Mouse (Mus musculus): ENCODE data around the gene Cacna2d2. TPM values are rescaled to one million over a fixed set of nuclear protein-coding genes. Genes with fewer than 3 reads are reported as not detected.
A peak's percentile ranks its signal among the peaks of the same experiment; 100 is the strongest.

Cacna2d2 gene
- polyA plus RNA-seq, 1 experiment from 2014 or later = 0.56 TPM

DNA sequence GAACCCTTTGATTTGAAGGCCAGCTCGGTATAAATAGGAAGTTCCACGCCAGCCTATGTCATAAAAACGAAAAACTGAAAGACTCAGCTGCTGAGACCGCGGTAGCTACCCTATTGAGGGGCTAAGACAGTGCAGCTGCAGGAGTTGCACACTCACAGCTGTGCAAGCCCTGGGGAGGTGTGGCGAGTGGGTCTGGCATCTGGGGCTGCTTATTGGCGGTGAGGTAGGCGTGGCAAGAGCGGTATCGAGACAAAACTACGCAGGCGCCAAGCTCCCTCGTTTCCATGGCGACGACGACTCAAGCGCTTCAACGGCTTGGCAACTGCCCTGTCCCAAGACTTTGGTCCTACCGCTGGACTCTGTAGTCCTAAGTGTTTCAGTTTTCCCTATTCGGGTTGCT lies 147.6 kb downstream of the Cacna2d2 start, which contains the start of gene Zmynd10:
Gene Zmynd10 (plus strand): TSS at position 273 of the 400 bp plus-strand sequence.
- peak within 1 kb of the TSS; percentile 60 for H3K4me2 ChIP-seq (replicated peaks)
- H3K9me3 ChIP-seq = no peaks in the 10 kb centered on the region
- WGBS = 2% methylated on average over 20 of the region's 20 CpGs
- peak; percentile 71 for ATAC-seq (ENCODE audit: low FRiP score, low read depth)
- peak within 1 kb of the TSS; percentile 73 for H3K27ac ChIP-seq
- 0 out of 2 replicates have a peak, but pooled peaks cover 3% of the 10 kb centered on the region for H3K27me3 ChIP-seq
- peak within 1 kb of the TSS; percentile 21; the same call in 1 of the 2 replicates for H3K9ac ChIP-seq
- peaks cover 22% of the 10 kb centered on the region for H3K36me3 ChIP-seq
- peak within 1 kb of the TSS; percentile 22 for H3K4me3 ChIP-seq
- peaks cover 51% of the 10 kb centered on the region for H3K4me1 ChIP-seq

DNA sequence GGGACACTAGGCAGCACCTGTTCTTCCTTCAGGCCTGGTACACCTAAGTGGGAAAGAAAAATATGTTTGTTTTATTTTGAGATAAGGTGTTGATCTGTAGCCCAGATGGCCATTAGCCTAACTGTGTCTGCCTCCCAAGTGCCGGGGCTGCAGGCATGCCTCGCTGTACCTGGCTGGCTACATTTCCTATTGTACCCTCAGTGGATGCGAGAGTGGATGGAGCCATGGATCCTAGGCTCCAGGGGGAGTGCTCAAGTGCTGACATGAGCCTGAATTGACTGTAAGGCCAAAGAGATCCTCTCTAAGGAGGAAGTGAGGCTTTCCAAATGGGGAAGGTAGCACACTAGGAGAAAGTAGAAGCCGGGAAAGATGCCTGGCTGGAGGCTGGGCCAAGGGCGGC lies 148.5 kb downstream of the Cacna2d2 start:
- no peak for ATAC-seq (ENCODE audit: low FRiP score, low read depth)
- WGBS = 85% methylated on average over 5 of the region's 5 CpGs
- Histone ChIP-seq H3K27me3 (0 out of 2 replicates have a peak, but pooled peaks cover 3% of the 10 kb centered on the region), H3K4me3 (no peak overlapping the region), H3K9me3 (no peaks in the 10 kb centered on the region), H3K27ac (no peak overlapping the region), H3K4me2 (replicated peaks) (no peak overlapping the region), H3K36me3 (peaks cover 22% of the 10 kb centered on the region), H3K9ac (no peak overlapping the region), H3K4me1 (peaks cover 53% of the 10 kb centered on the region)

DNA sequence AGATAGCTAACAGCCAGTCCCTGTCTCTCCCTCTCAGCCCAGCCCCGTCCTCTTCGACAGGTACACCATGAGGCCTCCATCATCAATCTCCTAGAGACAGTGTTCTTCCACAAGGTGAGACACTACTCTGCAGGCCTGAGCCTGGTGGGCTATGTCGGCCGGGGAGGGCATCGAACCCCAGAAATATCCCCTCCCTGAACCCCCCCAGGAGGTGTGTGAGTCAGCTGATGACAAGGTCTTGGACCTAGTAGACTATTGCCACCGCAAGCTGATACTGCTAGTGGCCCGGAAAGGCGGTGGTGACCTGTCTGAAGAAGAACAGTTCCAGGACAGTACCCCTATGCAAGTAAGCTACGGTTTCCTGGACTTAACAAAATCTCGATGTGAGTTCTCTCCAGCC lies 149.4 kb downstream of the Cacna2d2 start:
- WGBS = 90% methylated on average over 10 of the region's 10 CpGs
- Histone ChIP-seq H3K9me3 (no peaks in the 10 kb centered on the region), H3K4me1 (peaks cover 60% of the 10 kb centered on the region), H3K36me3 (peaks cover 17% of the 10 kb centered on the region), H3K4me3 (no peak overlapping the region), H3K9ac (no peak overlapping the region), H3K27ac (no peak overlapping the region), H3K4me2 (replicated peaks) (no peak overlapping the region), H3K27me3 (0 out of 2 replicates have a peak, but pooled peaks cover 3% of the 10 kb centered on the region)
- ATAC-seq (ENCODE audit: low FRiP score, low read depth) = no peak

DNA sequence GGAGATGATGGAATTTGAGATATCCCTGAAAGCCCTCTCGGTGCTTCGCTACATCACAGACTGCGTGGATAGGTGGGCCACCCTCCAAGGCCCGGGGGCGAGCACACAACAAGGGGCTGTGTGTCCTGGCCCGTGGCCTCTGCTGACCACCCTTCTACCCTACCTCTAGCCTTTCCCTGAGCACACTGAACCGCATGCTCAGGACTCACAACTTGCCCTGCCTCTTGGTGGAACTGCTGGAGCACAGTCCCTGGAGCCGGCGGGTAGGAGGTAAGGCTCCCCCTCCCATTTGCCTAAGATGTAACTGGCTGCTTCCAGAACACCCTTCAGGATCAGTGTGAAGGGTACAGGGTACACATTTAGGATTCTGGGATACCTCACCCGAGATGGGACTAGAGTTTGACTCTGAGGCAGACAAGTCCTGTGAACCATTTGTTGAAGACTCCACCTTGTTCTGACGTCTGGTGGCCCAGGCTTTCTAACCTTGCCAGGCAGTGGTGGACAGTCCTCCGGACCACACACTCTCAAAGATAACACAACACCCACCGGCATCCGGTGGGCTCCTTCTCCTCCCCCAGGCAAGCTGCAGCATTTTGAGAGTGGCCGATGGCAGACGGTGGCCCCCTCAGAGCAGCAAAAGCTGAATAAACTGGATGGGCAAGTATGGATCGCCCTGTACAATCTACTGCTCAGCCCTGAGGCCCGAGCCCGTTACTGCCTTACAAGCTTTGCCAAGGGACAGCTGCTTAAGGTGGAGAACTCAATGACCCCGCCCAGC lies 150.1 kb downstream of the Cacna2d2 start:
- Histone ChIP-seq H3K9ac (no peak overlapping the region), H3K4me2 (replicated peaks) (no peak overlapping the region), H3K4me3 (no peak overlapping the region), H3K27me3 (0 out of 2 replicates have a peak, but pooled peaks cover 3% of the 10 kb centered on the region), H3K36me3 (peaks cover 10% of the 10 kb centered on the region), H3K4me1 (peaks cover 62% of the 10 kb centered on the region), H3K9me3 (no peaks in the 10 kb centered on the region), H3K27ac (no peak overlapping the region)
- WGBS = 85% methylated on average over 20 of the region's 20 CpGs
- ATAC-seq (ENCODE audit: low FRiP score, low read depth) = no peak

DNA sequence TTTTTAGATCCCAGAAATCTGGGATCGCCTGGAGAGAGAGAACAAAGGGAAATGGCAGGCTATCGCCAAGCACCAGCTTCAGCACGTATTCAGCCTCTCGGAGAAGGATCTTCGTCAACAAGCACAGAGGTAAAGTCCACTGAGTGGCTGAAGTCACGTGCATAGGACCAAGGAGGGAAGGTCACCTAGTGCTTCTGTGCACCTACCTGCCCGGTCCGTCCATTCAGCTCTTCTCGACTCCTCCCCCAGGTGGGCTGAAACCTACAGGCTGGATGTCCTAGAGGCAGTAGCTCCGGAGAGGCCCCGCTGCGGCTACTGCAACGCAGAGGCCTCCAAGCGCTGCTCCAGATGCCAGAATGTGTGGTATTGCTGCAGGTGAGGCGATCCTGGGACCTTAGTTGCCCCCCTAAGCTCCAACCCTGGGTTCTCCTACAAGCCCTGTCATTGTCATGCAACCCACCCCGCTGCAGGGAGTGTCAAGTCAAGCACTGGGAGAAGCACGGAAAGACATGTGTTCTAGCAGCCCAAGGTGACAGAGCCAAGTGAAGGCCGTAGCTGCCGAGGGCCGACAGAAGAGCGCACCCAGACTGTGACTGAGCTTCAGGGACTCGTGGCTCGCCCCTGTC lies 151.2 kb downstream of the Cacna2d2 start:
- Histone ChIP-seq H3K9ac (peak overlapping the region; percentile 86), H3K9me3 (no peaks in the 10 kb centered on the region), H3K36me3 (no peaks in the 10 kb centered on the region), H3K4me1 (peaks cover 61% of the 10 kb centered on the region), H3K27me3 (0 out of 2 replicates have a peak, but pooled peaks cover 3% of the 10 kb centered on the region), H3K4me2 (replicated peaks) (peak overlapping the region; percentile 86), H3K27ac (peak overlapping the region; percentile 84; the same call in 1 of the 2 replicates), H3K4me3 (peak overlapping the region; percentile 79)
- 33% methylated on average over 23 of the region's 23 CpGs for WGBS
- ATAC-seq (ENCODE audit: low FRiP score, low read depth) = no peak

DNA sequence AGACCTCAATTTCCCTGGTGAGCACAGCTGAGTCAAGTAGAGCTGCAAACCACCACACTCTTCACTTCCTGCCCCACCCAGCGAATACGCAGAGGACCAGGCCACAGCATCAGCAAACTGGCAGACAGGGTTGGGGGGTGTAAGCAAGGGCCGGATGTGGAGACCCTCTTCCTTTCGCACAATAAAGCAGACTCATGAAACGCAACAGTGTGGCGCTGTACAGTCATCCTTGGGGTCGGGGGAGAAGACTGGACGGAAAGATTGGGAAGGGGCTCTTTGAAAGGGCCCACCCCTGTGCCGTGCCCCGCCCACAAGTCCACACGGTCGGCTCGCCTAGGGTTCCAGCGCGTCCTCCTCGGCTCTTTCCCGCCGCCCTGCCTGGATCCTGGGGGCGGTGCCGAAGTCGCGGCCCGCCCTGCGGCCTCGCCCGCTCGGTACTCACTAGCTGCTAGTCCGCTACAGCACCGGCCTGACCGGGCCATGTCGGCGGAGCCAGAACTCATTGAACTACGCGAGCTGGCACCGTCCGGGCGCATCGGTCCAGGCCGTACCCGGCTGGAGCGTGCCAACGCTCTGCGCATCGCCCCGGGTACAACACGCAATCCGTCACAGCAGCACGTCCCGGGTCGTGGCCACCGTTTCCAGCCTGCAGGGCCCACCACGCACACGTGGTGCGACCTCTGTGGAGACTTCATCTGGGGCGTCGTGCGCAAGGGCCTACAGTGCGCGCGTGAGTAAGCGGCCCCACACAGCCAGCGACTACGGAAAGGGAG lies 151.9 kb downstream of the Cacna2d2 start, which contains the start of gene Rassf1:
Gene Rassf1 (plus strand): TSS at position 439 of the 773 bp plus-strand sequence.
- peak within 1 kb of the TSS; percentile 79 for H3K4me3 ChIP-seq
- H3K9ac ChIP-seq = peak within 1 kb of the TSS; percentile 86
- peak within 1 kb of the TSS; percentile 84 for H3K27ac ChIP-seq
- H3K9me3 ChIP-seq = no peaks in the 10 kb centered on the region
- peaks cover 61% of the 10 kb centered on the region for H3K4me1 ChIP-seq
- under 1% methylated on average over 62 of the region's 63 CpGs for WGBS
- ATAC-seq (ENCODE audit: low FRiP score, low read depth) = peak; percentile 59
- peak within 1 kb of the TSS; percentile 86 for H3K4me2 ChIP-seq (replicated peaks)
- H3K27me3 ChIP-seq = 0 out of 2 replicates have a peak, but pooled peaks cover 3% of the 10 kb centered on the region
- no peaks in the 10 kb centered on the region for H3K36me3 ChIP-seq

DNA sequence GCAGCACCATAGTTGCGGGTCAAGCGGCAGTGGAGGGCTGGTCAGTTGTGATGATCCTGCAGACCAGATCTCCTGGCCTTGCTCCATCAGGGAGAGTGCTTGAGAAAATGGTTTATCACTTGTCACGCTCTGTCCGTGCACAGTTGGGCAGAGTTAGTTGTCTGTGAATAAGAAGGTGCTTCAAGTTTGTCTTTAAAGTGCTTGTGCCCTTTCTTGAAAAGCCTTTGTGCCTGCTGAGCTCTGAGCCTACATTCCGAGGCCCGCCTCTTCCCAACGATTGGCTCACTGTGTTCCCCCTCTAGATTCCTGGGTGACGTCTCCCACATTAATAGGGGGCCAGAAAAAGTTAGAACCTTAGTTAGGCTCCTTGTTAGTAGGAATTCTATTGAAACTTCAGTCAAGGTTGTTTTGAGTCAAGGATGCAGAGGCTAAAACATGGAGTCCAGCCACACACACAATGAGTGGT lies 152.5 kb downstream of the Cacna2d2 start:
- peaks cover 61% of the 10 kb centered on the region for H3K4me1 ChIP-seq
- 8% methylated on average over 8 of the region's 8 CpGs for WGBS
- ATAC-seq (ENCODE audit: low FRiP score, low read depth) = no peak
- H3K4me2 ChIP-seq (replicated peaks) = peak overlapping the region; percentile 86
- no peaks in the 10 kb centered on the region for H3K9me3 ChIP-seq
- H3K9ac ChIP-seq = peak overlapping the region; percentile 86
- H3K36me3 ChIP-seq = peaks cover 5% of the 10 kb centered on the region
- H3K4me3 ChIP-seq = peak overlapping the region; percentile 79
- 0 out of 2 replicates have a peak, but pooled peaks cover 3% of the 10 kb centered on the region for H3K27me3 ChIP-seq
- H3K27ac ChIP-seq = peak overlapping the region; percentile 84

DNA sequence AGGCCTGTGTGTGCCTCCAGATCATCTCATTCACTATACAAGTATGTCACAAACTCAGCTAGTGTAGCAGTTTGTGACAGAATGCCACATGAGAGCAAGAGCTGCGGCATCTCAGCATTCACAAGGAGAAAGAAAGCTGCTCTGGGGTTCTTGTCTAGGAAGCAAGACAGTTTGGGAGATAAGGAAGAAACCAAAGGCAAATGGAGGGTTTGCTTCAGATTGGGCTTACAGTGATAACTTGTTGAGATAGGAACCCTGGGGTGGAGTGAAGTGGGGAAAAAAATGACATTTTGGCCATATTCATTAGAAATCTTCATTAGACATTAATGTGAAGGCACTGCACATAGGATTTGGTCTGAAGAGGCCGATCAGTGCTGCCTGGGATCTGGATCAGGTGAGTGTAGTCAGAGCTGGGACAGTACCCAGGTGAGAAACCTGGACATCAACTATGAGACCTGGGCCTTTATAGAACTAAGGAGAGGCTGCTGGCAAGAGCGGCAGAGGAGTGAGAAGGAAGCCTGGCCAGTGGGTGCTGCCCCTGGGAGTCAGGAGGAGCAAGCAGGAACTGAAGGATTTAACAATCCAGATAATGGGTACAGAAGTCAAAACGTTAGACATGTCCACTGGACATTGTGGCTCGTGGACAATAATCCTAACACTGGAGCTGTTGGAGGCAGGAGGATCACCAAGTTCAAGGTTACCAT lies 153.4 kb downstream of the Cacna2d2 start:
- 70% methylated on average over 5 of the region's 5 CpGs for WGBS
- no peak for ATAC-seq (ENCODE audit: low FRiP score, low read depth)
- H3K9me3 ChIP-seq = no peaks in the 10 kb centered on the region
- peaks cover 53% of the 10 kb centered on the region for H3K4me1 ChIP-seq
- H3K4me3 ChIP-seq = peak overlapping the region; percentile 79
- H3K27me3 ChIP-seq = 0 out of 2 replicates have a peak, but pooled peaks cover 3% of the 10 kb centered on the region
- H3K9ac ChIP-seq = peak overlapping the region; percentile 86
- H3K4me2 ChIP-seq (replicated peaks) = peak overlapping the region; percentile 86
- peak overlapping the region; percentile 89; the same call in 1 of the 2 replicates for H3K27ac ChIP-seq
- H3K36me3 ChIP-seq = peaks cover 14% of the 10 kb centered on the region

DNA sequence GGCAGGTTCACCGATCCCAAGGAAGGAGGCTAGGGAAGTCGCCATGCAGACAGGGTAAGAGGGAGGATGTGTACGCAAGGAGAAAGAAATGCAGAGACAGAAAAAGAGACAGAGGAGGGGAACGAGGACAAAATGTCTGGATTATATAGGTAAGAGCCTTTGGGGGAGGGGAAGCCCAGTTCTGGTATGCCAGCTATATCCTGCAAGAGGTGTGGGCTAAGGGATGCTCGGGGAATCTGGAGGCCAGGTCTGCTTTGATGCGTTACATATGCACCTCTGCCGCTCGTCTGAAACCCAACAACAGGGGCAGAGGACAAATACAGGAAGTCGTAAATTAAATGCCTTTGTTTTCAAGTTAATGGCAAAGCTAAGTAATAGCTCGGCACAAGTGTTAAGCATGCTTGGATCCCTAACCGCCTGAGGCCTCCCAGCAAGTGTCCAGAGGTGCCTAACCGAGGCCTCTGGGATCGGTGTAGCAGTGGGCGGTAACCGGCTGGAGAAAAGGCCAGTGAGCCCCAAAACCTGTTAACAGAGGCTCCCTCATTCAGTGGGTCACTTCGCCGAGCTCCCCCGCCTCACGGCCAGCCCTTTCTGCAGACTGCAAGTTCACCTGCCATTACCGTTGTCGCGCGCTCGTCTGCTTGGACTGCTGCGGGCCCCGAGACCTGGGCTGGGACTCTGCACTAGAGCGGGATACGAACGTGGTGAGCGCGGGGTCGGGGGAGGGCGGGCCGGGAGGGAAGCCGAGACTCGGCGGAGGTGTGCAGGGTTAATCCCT lies 154.3 kb downstream of the Cacna2d2 start:
- peaks cover 23% of the 10 kb centered on the region for H3K36me3 ChIP-seq
- 0 out of 2 replicates have a peak, but pooled peaks cover 3% of the 10 kb centered on the region for H3K27me3 ChIP-seq
- H3K27ac ChIP-seq = peak overlapping the region; percentile 89
- H3K4me2 ChIP-seq (replicated peaks) = peak overlapping the region; percentile 86
- 2% methylated on average over 37 of the region's 37 CpGs for WGBS
- H3K4me3 ChIP-seq = peak overlapping the region; percentile 79
- no peaks in the 10 kb centered on the region for H3K9me3 ChIP-seq
- ATAC-seq (ENCODE audit: low FRiP score, low read depth) = peak; percentile 33
- H3K9ac ChIP-seq = peak overlapping the region; percentile 67
- peaks cover 53% of the 10 kb centered on the region for H3K4me1 ChIP-seq

DNA sequence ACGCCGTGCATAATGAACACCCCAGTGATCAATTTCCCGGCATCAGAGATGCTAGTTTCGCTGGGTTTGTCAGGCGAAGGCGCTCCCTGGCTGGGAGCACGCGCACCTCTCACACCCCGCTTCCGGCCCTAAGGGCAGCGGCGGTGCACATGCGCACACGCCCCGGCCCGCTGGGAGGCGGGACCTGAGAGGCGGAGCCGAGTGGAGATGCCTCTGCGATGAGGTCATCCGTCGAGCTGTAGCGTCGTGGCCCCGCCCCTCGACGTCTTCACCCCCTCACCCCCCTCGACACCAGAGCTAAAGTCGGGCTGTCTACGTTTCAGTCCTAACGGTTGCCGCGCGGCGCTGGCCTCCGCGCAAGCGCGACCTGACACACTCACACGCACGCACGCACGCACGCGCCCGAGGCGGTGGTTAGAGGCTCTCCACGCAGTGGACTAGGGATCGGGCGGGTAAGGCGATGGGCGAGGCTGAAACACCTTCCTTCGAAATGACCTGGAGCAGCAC lies 155.0 kb downstream of the Cacna2d2 start:
- H3K9ac ChIP-seq = peak overlapping the region; percentile 86
- peak overlapping the region; percentile 79 for H3K4me3 ChIP-seq
- ATAC-seq (ENCODE audit: low FRiP score, low read depth) = peak; percentile 94
- H3K27me3 ChIP-seq = 0 out of 2 replicates have a peak, but pooled peaks cover 3% of the 10 kb centered on the region
- peaks cover 30% of the 10 kb centered on the region for H3K36me3 ChIP-seq
- peaks cover 53% of the 10 kb centered on the region for H3K4me1 ChIP-seq
- H3K27ac ChIP-seq = peak overlapping the region; percentile 96
- H3K9me3 ChIP-seq = no peaks in the 10 kb centered on the region
- H3K4me2 ChIP-seq (replicated peaks) = peak overlapping the region; percentile 86
- under 1% methylated on average over 53 of the region's 53 CpGs for WGBS
